Mouse (Mus musculus) liver, adult (tissue): ENCODE measurements around the gene Apaf1.

ENCODE experiments used
- GATA4 ChIP-seq: IDR thresholded peaks from 2 replicates; pipeline ENCODE4 v1.6.1; 2014; ENCODE audit warnings: mild to moderate bottlenecking, low read length; ENCODE audit not compliant: insufficient replicate concordance

Apaf1 gene

DNA sequence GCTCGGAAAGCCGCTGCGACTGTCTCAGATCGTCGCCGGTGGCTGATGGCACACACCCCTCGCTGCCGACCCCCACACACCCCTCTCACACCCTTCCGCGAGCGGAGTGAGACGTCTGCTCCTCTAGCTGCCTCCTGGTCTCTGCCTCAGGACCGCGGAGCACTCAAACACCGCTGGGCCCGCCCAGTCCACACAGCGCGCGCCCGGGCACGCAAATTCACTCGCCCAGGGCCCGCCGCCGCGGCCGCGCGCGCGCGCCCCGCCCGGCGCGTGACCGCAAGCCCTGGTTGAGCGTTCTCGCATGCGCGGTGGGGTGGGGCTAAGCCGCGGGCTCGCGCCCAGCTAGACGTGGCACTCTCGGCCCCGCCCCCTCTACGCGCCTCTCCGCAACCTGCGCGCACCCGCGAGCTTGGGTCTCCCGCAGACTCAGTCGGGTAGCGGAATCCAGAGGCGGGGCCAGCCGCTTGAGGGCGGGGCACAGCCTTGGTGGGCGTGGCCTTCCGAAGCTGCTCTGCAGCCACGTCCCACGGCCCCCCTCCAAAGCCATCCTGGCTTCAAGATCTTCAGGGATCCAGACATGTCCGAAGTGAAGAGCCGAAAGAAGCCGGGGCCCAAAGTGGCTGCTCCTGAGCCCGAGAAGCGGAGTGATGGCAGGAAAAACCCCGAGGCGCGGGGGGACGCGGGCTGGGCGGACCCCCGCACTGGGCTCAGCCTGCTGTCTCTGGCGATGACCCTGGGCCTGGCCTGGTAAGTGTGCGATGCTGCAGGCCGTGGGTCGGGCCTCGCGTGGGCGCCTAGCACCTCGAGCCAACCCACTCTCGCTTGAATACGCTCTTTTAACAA, at the start of gene Apaf1, which contains the start of gene Ikbip:
Gene Apaf1, minus strand, starts transcription at position 221 of the 843 bp plus-strand sequence.
Gene Ikbip, plus strand, starts transcription at position 391 of the 843 bp plus-strand sequence.
- no peak for TF ChIP-seq GATA4

DNA sequence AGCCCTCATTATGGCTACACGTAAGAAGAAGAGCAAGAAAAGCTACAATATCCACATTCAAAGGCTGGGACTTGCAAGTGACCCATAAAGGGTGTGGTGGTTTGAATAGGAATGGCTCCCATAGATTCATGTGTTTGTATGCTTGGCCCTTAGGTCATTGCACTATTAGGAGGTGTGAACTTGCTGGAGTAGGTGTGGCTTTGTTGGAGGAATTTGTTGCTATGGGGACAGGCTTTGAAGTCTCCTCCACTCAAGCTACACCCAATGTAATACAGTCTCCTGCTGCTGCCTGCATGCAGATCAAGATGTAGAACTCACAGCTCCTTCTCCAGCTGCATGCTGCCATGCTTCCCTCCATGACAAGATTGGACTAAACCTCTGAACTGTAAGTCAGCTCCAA, 49.0 kb upstream of the Apaf1 start:
- no peak for TF ChIP-seq GATA4

DNA sequence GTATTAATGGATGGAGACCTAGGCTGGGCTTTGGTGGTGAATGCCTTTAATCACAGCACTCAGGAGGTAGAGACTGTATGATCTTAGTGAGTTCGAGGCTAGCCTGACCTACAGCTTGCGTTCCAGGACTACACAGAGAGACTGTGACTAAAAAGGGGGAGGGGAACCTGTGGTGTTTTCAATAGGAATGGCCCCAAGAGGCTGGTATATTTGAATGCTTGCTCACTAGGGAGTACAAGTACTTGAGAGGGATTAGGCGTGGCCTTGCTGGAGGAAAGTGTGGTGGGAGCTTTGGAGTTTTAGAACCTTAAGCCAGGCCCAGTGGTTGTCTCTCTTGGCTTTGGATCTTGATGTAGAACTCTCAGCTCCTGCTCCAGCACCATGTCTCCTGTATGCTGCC, 48.2 kb upstream of the Apaf1 start:
- no peak for TF ChIP-seq GATA4

DNA sequence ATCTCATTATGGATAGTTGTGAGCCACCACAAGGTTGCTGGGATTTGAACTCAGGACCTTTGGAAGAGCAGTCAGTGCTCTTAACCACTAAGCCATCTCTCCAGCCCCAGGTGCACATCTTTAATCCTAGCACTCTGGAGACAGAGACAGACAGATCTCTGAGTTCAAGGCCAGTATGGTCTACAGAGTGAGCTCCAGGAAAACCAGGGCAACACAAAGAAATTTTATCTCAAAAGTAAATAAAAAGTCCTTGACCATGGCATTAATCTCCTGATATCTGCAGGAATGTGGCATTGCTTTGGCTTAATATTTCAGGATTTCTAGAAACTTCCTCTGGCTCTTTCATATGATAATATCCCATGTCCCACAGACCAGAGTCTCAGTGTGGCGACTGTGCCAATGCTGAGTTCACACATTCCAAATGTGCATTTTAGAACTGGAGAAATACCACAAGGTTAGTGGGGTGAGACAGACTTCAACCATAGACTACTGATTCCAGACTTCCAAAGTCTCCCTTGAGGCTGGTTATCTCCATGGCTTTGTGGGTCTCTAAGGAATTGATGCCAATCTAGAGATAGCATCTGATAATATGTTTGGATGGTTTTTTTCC, 46.1 kb upstream of the Apaf1 start:
- TF ChIP-seq GATA4, result no peak

DNA sequence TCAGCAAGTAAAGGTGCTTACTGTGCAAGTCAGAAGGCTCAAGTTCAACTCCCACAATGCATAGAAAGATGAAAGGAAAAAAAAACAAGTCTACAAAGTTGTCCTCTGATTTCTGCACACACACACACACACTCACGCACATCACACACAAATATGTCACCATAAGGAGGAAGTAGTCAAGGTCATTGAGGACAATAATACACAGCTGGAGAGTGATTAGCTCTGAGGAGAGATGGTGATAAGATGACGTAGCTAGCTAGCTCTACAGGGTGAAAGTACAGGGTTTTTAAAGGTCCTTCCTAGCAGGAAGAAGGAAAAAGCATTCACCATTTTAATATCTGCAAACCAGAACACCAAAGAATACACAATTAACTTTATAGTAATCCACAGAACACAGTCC, 44.8 kb upstream of the Apaf1 start:
- no peak for TF ChIP-seq GATA4

DNA sequence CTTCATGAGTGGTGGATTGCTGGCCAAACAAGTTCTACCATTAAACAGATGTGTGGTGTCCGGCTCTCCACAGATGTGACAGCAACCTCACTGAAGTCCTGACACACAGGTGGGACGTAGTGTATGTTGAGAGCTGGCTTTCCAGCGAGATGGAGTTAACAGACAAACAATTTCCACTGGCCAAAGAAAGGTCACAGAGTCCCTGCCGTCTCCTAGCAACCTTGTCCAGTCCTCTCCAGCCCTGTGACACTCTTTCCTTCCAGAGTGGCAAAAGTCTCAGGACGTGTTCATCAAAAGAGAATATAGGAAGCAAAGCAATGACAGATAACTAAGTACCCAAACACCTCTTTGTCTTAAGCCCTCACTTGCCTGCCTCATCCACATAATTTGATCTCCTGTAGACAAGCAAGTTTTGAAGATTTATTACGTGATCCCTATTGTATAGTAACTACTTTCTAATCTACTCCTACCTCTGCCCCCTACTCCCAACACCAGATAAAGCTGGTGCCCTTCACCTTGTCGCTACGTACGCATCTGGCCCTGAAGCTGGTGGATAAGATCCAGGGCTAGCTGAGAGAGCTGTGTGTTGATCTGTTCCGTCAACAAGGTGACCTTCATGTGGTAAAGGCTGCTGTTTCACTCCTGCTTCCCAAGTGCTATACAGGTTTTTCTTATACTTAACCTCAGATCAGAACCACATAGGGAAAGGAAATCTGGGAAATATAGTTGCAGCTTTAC, 44.2 kb upstream of the Apaf1 start:
- TF ChIP-seq GATA4, result no peak

DNA sequence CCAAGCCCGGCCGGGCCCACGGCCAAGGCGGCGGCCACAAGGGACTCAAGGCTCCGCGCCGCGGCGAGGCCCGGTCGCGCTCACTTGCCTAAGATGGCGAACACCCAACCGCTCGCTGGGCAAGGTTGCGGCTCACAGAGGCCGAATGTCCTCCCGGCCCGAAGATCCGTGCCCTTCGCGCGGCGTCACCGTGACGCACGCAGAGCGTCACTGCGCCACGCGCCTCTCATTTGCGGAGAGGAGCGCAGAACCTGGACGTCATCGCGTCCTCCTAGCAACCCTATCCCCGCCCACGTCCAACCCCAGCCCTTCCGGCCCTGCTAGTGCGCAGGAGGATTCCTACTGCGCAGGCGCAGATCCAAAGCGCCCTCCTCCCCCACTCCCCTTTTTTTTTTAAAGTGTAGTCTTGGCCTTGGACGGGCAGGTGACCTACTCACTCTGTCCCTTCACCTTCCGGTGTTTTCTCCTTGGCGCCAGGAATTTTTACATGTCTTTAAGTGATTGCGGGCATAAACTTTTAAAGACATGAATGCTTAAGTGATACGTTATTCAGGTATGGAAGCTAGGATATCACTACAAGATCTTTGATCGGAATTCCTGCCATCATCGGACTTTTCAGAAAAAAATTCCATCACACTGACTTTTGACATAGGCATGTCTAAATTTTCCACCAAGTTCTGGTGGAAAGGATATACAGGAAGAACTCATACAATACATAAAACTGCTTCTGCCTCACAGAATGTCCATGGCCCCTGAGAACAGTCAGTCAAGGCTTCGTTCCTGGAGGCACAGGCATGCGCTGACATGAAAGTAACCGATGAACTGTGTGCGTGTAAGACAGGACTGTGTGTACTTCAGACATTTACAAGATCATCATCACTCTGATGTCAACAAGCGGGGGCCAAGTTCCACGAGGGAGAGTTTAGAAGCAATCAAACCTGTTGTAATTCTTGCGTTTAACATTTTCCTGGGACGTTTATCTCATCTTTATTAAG, 41.6 kb upstream of the Apaf1 start, which contains the start of gene Slc25a3:
Gene Slc25a3, minus strand, starts transcription at position 232 of the 995 bp plus-strand sequence.
- TF ChIP-seq GATA4, result no peak; the same call in 1 of the 2 replicates

DNA sequence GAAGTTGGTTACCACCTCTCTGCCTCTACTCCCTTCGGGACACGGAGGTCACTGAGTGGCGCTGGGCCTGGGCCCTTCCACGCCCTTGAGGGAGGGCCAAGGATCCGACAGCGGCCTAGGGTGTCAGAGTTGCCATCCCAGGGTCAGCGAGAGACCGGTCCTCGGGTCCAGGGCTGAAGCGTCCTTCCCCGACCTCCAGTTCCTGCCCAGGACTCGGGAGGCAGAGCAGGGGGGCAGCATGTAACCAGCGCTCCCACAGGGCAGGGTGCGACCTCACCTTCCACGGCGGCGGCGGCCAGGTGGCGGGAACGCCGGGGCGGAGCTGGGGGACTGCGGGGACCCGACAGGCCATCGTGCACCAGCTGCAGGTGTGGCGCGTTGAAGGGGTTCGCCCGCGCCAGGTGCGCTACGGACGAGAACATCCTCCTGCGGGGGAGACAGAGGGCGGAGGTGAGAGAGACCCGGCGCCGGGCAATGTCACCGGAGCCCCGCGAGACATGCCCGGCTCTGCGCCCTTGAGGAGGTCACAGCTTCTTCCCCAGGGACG, 40.8 kb upstream of the Apaf1 start:
- TF ChIP-seq GATA4, result no peak

DNA sequence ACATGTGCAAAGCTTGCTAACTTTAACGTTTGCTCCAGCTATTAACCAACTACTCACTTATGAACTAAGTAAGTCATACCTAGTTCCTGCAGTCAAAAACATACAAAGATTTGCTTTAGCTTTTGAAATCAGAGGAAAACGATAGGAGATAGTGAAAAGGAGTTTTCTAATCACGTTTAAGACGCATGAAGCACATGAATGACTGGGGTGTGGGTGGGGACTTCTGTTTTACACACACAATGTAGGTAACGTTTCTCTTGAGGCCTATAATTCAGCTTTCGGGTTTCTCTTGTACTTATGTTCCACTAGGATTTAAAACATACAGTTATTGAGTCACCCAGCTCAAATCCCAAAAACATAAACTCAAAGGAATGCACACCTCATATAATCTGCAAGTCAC, 40.1 kb upstream of the Apaf1 start:
- TF ChIP-seq GATA4, result no peak

DNA sequence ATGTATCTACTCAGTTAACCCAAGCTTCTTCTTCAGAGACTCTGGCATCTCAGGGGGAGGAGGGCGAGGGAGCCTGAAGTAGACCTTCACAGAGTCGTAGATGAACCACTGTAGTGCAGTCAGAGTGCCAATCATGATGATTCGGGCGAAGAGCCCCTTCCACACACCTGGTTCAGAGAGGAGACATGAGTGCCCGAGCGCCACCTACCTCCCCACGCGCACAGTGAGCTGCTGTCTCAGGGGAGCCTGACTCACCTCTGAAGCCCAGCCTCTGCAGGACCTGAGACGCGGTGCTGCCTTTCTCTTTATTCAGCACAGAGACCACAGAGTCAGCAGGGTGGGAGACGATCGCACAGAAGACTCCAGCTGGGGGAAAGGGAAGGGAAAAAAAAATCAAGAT, 34.4 kb upstream of the Apaf1 start:
- no peak for TF ChIP-seq GATA4

DNA sequence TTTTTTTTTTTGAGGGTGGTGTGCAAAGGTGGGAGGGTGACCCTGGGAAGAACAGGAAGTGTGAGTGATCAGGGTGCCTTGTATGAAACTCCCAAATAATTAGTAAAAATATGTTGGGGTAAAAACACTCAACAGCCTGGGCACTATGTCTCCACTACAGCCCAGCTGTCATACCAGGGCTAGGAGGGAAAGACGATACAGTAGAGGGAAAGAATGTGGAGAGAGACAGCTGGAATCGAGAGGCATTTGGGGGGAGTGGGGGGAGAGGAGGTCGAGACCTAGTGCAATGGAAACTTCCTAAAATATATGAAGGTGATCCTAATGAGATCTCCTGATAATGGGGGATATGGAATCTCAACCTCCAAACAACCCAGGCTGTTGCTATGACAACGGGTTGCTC, 27.3 kb upstream of the Apaf1 start:
- no peak for TF ChIP-seq GATA4

DNA sequence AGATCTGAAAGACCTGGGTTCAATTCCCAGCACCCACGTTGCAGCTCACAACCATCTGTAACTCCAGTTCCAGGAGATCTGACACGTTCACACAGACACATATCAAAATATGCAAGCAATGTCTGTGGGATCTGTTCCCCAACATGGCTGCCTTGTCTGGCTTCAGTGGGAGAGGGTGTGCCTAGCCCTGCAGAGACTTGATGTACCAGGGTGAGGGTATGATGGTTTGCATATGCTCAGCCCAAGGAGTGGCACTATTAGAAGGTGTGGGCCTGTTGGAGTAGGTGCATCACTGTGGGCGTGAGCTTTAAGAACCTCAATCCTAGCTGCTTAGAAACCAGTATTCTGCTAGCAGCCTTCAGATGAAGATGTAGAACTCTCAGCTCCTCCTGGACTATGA, 23.4 kb upstream of the Apaf1 start:
- no peak for TF ChIP-seq GATA4

DNA sequence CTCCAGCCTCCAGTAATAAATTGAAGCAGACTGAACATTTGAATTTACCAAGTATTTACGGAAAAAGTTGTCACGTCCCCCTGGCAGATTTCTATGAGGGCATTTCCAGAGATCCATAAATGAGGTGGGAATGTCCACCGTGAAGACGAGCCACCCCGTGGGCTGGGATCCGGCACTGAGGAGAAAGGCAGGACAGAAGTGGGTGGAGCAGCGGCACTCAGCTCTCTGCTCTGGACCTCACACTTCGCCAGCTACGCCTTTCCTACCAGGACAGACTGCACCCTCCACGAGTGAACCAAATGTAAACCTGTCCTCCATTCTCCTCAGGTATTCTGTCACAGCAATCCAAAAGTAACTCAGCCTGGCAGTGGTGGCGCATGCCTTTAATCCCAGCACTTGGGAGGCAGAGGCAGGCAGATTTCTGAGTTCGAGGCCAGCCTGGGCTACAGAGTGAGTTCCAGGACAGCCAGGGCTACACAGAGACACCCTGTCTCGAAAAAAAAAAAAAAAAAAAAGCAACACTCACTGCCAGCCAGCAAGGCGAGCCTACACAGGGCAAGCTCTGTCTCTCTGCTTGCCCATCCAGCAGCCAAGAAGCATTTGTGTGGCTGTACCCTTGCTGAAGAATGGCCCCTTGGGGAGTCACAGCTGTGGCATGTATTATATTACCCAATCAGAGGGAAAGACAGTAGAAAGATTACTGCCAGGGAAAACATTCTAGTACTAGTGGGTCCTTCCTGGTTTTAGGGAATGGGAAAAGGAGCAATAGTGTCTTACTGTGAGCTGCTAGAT, 20.4 kb upstream of the Apaf1 start:
- TF ChIP-seq GATA4, result no peak
